ENCODE assay signal across 9 mouse cellular contexts in the genomic region with DNA sequence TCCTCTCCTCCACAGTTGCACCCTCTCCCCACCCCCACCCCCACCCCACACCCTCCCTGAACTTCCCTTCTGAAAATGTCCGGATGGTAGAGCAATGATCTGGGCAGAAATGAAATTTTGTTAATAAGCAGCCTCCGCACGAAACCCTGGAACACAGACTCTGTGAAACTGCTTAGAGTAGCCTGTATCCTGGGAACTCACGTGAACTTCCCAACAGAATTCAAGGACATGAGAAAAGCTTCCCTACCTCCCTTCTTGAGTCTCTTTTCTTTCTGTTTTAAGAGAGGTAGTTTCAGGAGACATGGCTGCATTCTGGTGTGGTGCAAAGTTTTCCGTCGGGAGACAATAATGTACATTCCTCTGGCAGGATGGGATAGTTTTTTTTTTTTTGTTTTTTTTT.
DNase-seq lines count a peak whose midpoint lies in the region; ATAC-seq and TF ChIP-seq lines count a peak whose summit lies in the region.
"Had no signal": no experiment of that assay in that cellular context is flagged by ENCODE, and none has a peak within 500 bp of the region (broad histone marks: within the 10 kb centered on the region; RNA-seq: fewer than 3 reads in every experiment).

No protein-coding gene starts in this region.

- H3K27me3 ChIP-seq in heart, embryonic 12.5 days (replicated peaks), result no peaks in the 10 kb centered on the region
- no peaks in the 10 kb centered on the region for H3K27me3 ChIP-seq in midbrain, postnatal 0 days (ENCODE audit: insufficient read depth, low read length)
- no peaks in the 10 kb centered on the region for H3K27me3 ChIP-seq in midbrain, embryonic 14.5 days (ENCODE audit: control insufficient read depth, insufficient read depth, low read length)
- H3K27me3 ChIP-seq in intestine, embryonic 15.5 days (replicated peaks), result no peaks in the 10 kb centered on the region
- no peaks in the 10 kb centered on the region for H3K27me3 ChIP-seq in stomach, embryonic 14.5 days (ENCODE audit: control insufficient read depth, insufficient read depth, low read length)

- H3K4me2 ChIP-seq in heart, embryonic 12.5 days, result peak overlapping the region; percentile 64
- no peak overlapping the region for H3K4me2 ChIP-seq in midbrain, postnatal 0 days (ENCODE audit: low read depth, low read length, poor library complexity, severe bottlenecking)
- H3K4me2 ChIP-seq in midbrain, embryonic 14.5 days (ENCODE audit: low read length), result no peak overlapping the region
- H3K4me2 ChIP-seq in intestine, embryonic 15.5 days (replicated peaks), result 0 out of 2 replicates have a peak overlapping the region, but pooled peaks have one; percentile 17
- peak overlapping the region; percentile 18; the same call in 1 of the 2 replicates for H3K4me2 ChIP-seq in stomach, embryonic 14.5 days (replicated peaks; ENCODE audit: low read depth, low read length)

- H3K36me3 ChIP-seq in heart, embryonic 12.5 days, result no peaks in the 10 kb centered on the region
- no peaks in the 10 kb centered on the region for H3K36me3 ChIP-seq in midbrain, postnatal 0 days (ENCODE audit: insufficient read depth, low read length)
- H3K36me3 ChIP-seq in midbrain, embryonic 14.5 days (ENCODE audit: control insufficient read depth, insufficient read depth, low read length), result no peaks in the 10 kb centered on the region
- H3K36me3 ChIP-seq in intestine, embryonic 15.5 days, result no peaks in the 10 kb centered on the region
- H3K36me3 ChIP-seq in stomach, embryonic 14.5 days (ENCODE audit: control insufficient read depth, insufficient read depth, low read length), result no peaks in the 10 kb centered on the region

- H3K4me3 ChIP-seq in heart, embryonic 12.5 days, result peak overlapping the region; percentile 27
- H3K4me3 ChIP-seq in midbrain, postnatal 0 days (ENCODE audit: low read depth, low read length), result no peak overlapping the region
- no peak overlapping the region for H3K4me3 ChIP-seq in midbrain, embryonic 14.5 days (replicated peaks; ENCODE audit: low read depth, low read length)
- H3K4me3 ChIP-seq in intestine, embryonic 15.5 days (replicated peaks), result no peak overlapping the region
- no peak overlapping the region for H3K4me3 ChIP-seq in stomach, embryonic 14.5 days (ENCODE audit: low read depth, low read length)

- no peaks in the 10 kb centered on the region for H3K9me3 ChIP-seq in heart, embryonic 12.5 days (replicated peaks)
- H3K9me3 ChIP-seq in midbrain, postnatal 0 days (ENCODE audit: low read length), result no peaks in the 10 kb centered on the region
- H3K9me3 ChIP-seq in midbrain, embryonic 14.5 days (ENCODE audit: control insufficient read depth, low read length), result no peaks in the 10 kb centered on the region
- H3K9me3 ChIP-seq in intestine, embryonic 15.5 days, result no peaks in the 10 kb centered on the region
- H3K9me3 ChIP-seq in stomach, embryonic 14.5 days (ENCODE audit: control insufficient read depth, low read depth, low read length), result no peaks in the 10 kb centered on the region

- H3K9ac ChIP-seq in heart, embryonic 12.5 days, result peak overlapping the region; percentile 60
- H3K9ac ChIP-seq in midbrain, postnatal 0 days (replicated peaks; ENCODE audit: low read length, poor library complexity, severe bottlenecking), result no peak overlapping the region
- no peak overlapping the region for H3K9ac ChIP-seq in midbrain, embryonic 14.5 days (replicated peaks; ENCODE audit: low read length)
- no peak overlapping the region for H3K9ac ChIP-seq in intestine, embryonic 15.5 days
- no peak overlapping the region for H3K9ac ChIP-seq in stomach, embryonic 14.5 days (replicated peaks; ENCODE audit: low read depth, low read length)

- TF ChIP-seq CTCF in midbrain, postnatal 0 days (IDR thresholded peaks at IDR 0.05), result no peak

- 39% methylated on average over 6 of the region's 6 CpGs for whole genome bisulfite sequencing in heart, embryonic 12.5 days
- WGBS in midbrain, postnatal 0 days, result 64% methylated on average over 6 of the region's 6 CpGs
- whole genome bisulfite sequencing in midbrain, embryonic 14.5 days, result 65% methylated on average over 6 of the region's 6 CpGs
- 50% methylated on average over 6 of the region's 6 CpGs for WGBS in intestine, embryonic 15.5 days
- WGBS in stomach, embryonic 14.5 days, result 51% methylated on average over 6 of the region's 6 CpGs

- H3K4me1 ChIP-seq in heart, embryonic 12.5 days (replicated peaks), result peaks cover 20% of the 10 kb centered on the region
- no peaks in the 10 kb centered on the region for H3K4me1 ChIP-seq in midbrain, postnatal 0 days (ENCODE audit: insufficient read depth, low read length)
- 0 out of 2 replicates have a peak, but pooled peaks cover 4% of the 10 kb centered on the region for H3K4me1 ChIP-seq in midbrain, embryonic 14.5 days (ENCODE audit: control insufficient read depth, insufficient read depth, low read length)
- H3K4me1 ChIP-seq in intestine, embryonic 15.5 days (replicated peaks), result 0 out of 2 replicates have a peak, but pooled peaks cover 6% of the 10 kb centered on the region
- H3K4me1 ChIP-seq in stomach, embryonic 14.5 days (ENCODE audit: control insufficient read depth, insufficient read depth, low read length), result peaks cover 15% of the 10 kb centered on the region; the same call in 1 of the 2 replicates

- ATAC-seq in heart, embryonic 12.5 days (ENCODE audit: insufficient number of reproducible peaks, low FRiP score), result peak; percentile 9
- no peak for ATAC-seq in midbrain, postnatal 0 days (ENCODE audit: low FRiP score)
- no peak for ATAC-seq in midbrain, embryonic 14.5 days (ENCODE audit: low FRiP score, low TSS enrichment)
- peak; percentile 23; the same call in 1 of the 2 replicates for ATAC-seq in intestine, embryonic 15.5 days
- no peak for ATAC-seq in stomach, embryonic 14.5 days (ENCODE audit: insufficient number of reproducible peaks, insufficient read depth, low FRiP score, low read depth)

- peak overlapping the region; percentile 96 for H3K27ac ChIP-seq in heart, embryonic 12.5 days (ENCODE audit: poor library complexity, severe bottlenecking)
- 0 out of 2 replicates have a peak overlapping the region, but pooled peaks have one; percentile 32 for H3K27ac ChIP-seq in midbrain, postnatal 0 days (ENCODE audit: low read depth, low read length)
- no peak overlapping the region for H3K27ac ChIP-seq in midbrain, embryonic 14.5 days (replicated peaks; ENCODE audit: low read depth, low read length)
- H3K27ac ChIP-seq in intestine, embryonic 15.5 days, result 0 out of 2 replicates have a peak overlapping the region, but pooled peaks have one; percentile 36
- H3K27ac ChIP-seq in stomach, embryonic 14.5 days (ENCODE audit: low read length), result peak overlapping the region; percentile 80; the same call in 1 of the 2 replicates

- no peak for DNase-seq in heart, adult 18-20 months
- no peak for DNase-seq in midbrain, postnatal 0 days (ENCODE audit: low spot score)
- DNase-seq in midbrain, embryonic 14.5 days, result no peak
- no peak for DNase-seq in layer of hippocampus, adult 11-12 months (ENCODE audit: low spot score)
- no peak for DNase-seq in embryo, embryonic 10 days (ENCODE audit: low spot score)
- DNase-seq: thymus, postnatal 25 days had no signal

Comparison
In these comparisons a context has a peak if more than half of its experiments do, and no peak if none do; other contexts are left out.
1. ATAC-seq: peak in heart, embryonic 12.5 days (single experiment) and intestine, embryonic 15.5 days (single experiment); none in midbrain, postnatal 0 days (single experiment), midbrain, embryonic 14.5 days (single experiment) and stomach, embryonic 14.5 days (single experiment).
2. H3K4me2 ChIP-seq: peak in heart, embryonic 12.5 days (single experiment), intestine, embryonic 15.5 days (single experiment) and stomach, embryonic 14.5 days (single experiment); none in midbrain, postnatal 0 days (single experiment) and midbrain, embryonic 14.5 days (single experiment).